Mouse (Mus musculus): ENCODE results near the gene Hsdl2. TPM values are rescaled to one million over a fixed set of nuclear protein-coding genes. Genes with fewer than 3 reads are reported as not detected.

Gene Hsdl2
- polyA plus RNA-seq, 1 experiment from 2014 or later, result 27.8 TPM

GRCm38 (mm10) chr4:59630122-59630521 lies 48.8 kb downstream of the Hsdl2 start:
- Histone ChIP-seq H3K4me3 (no peak overlapping the region), H3K9me3 (no peaks in the 10 kb centered on the region), H3K9ac (no peak overlapping the region), H3K27me3 (no peaks in the 10 kb centered on the region), H3K4me1 (0 out of 2 replicates have a peak, but pooled peaks cover 2% of the 10 kb centered on the region), H3K36me3 (no peaks in the 10 kb centered on the region), H3K4me2 (no peak overlapping the region), H3K27ac (no peak overlapping the region)
- 54% methylated on average over 9 of the region's 9 CpGs for WGBS
- ATAC-seq (ENCODE audit: insufficient number of reproducible peaks, low FRiP score, low TSS enrichment, low read depth), result no peak

- ATAC-seq (ENCODE audit: insufficient number of reproducible peaks, low FRiP score, low TSS enrichment, low read depth), result no peak
- no peak overlapping the region for H3K27ac ChIP-seq
- no peak overlapping the region for H3K4me3 ChIP-seq
- H3K9me3 ChIP-seq, result no peaks in the 10 kb centered on the region
- no peaks in the 10 kb centered on the region for H3K36me3 ChIP-seq
- no peak overlapping the region for H3K4me2 ChIP-seq
- H3K9ac ChIP-seq, result no peak overlapping the region
- 79% methylated on average over 1 of the region's 1 CpGs for WGBS
- no peaks in the 10 kb centered on the region for H3K4me1 ChIP-seq
- no peaks in the 10 kb centered on the region for H3K27me3 ChIP-seq
Observed at GRCm38 (mm10) chr4:59634532-59634931, 53.2 kb downstream of the Hsdl2 start.

- Histone ChIP-seq H3K36me3 (no peaks in the 10 kb centered on the region), H3K27ac (no peak overlapping the region), H3K27me3 (no peaks in the 10 kb centered on the region), H3K4me1 (no peaks in the 10 kb centered on the region), H3K9ac (no peak overlapping the region), H3K4me2 (no peak overlapping the region), H3K9me3 (no peaks in the 10 kb centered on the region), H3K4me3 (no peak overlapping the region)
- no peak for ATAC-seq (ENCODE audit: insufficient number of reproducible peaks, low FRiP score, low TSS enrichment, low read depth)
Observed at GRCm38 (mm10) chr4:59639163-59639562, 57.8 kb downstream of the Hsdl2 start.

GRCm38 (mm10) chr4:59640720-59641119 lies 59.4 kb downstream of the Hsdl2 start:
- H3K36me3 ChIP-seq, result no peaks in the 10 kb centered on the region
- H3K9me3 ChIP-seq, result no peaks in the 10 kb centered on the region
- no peak for ATAC-seq (ENCODE audit: insufficient number of reproducible peaks, low FRiP score, low TSS enrichment, low read depth)
- H3K4me3 ChIP-seq, result no peak overlapping the region
- H3K27ac ChIP-seq, result no peak overlapping the region
- no peaks in the 10 kb centered on the region for H3K27me3 ChIP-seq
- H3K4me1 ChIP-seq, result no peaks in the 10 kb centered on the region
- no peak overlapping the region for H3K4me2 ChIP-seq
- no peak overlapping the region for H3K9ac ChIP-seq
- 82% methylated on average over 2 of the region's 2 CpGs for WGBS

- Histone ChIP-seq H3K9ac (no peak overlapping the region), H3K36me3 (no peaks in the 10 kb centered on the region), H3K27me3 (no peaks in the 10 kb centered on the region), H3K4me2 (no peak overlapping the region), H3K27ac (no peak overlapping the region), H3K4me3 (no peak overlapping the region), H3K9me3 (no peaks in the 10 kb centered on the region), H3K4me1 (no peaks in the 10 kb centered on the region)
- ATAC-seq (ENCODE audit: insufficient number of reproducible peaks, low FRiP score, low TSS enrichment, low read depth), result no peak
- WGBS, result 80% methylated on average over 3 of the region's 3 CpGs
Observed at GRCm38 (mm10) chr4:59642039-59642438, 60.7 kb downstream of the Hsdl2 start.

- H3K9me3 ChIP-seq, result no peaks in the 10 kb centered on the region
- no peaks in the 10 kb centered on the region for H3K4me1 ChIP-seq
- no peak overlapping the region for H3K4me2 ChIP-seq
- H3K27me3 ChIP-seq, result no peaks in the 10 kb centered on the region
- no peaks in the 10 kb centered on the region for H3K36me3 ChIP-seq
- no peak for ATAC-seq (ENCODE audit: insufficient number of reproducible peaks, low FRiP score, low TSS enrichment, low read depth)
- no peak overlapping the region for H3K27ac ChIP-seq
- H3K4me3 ChIP-seq, result no peak overlapping the region
- 65% methylated on average over 2 of the region's 2 CpGs for WGBS
- H3K9ac ChIP-seq, result no peak overlapping the region
Observed at GRCm38 (mm10) chr4:59642657-59643056, 61.3 kb downstream of the Hsdl2 start.

- H3K4me3 ChIP-seq, result no peak overlapping the region
- ATAC-seq (ENCODE audit: insufficient number of reproducible peaks, low FRiP score, low TSS enrichment, low read depth), result no peak
- H3K4me1 ChIP-seq, result no peaks in the 10 kb centered on the region
- H3K9me3 ChIP-seq, result no peaks in the 10 kb centered on the region
- no peaks in the 10 kb centered on the region for H3K36me3 ChIP-seq
- H3K27me3 ChIP-seq, result no peaks in the 10 kb centered on the region
- H3K27ac ChIP-seq, result no peak overlapping the region
- 76% methylated on average over 3 of the region's 3 CpGs for WGBS
- no peak overlapping the region for H3K9ac ChIP-seq
- H3K4me2 ChIP-seq, result no peak overlapping the region
Observed at GRCm38 (mm10) chr4:59644431-59644830, 63.1 kb downstream of the Hsdl2 start.

GRCm38 (mm10) chr4:59644992-59645391 lies 63.6 kb downstream of the Hsdl2 start:
- Histone ChIP-seq H3K27ac (no peak overlapping the region), H3K9ac (no peak overlapping the region), H3K9me3 (no peaks in the 10 kb centered on the region), H3K4me3 (no peak overlapping the region), H3K4me2 (no peak overlapping the region), H3K4me1 (no peaks in the 10 kb centered on the region), H3K27me3 (no peaks in the 10 kb centered on the region), H3K36me3 (no peaks in the 10 kb centered on the region)
- no peak for ATAC-seq (ENCODE audit: insufficient number of reproducible peaks, low FRiP score, low TSS enrichment, low read depth)
- WGBS, result 69% methylated on average over 4 of the region's 4 CpGs

GRCm38 (mm10) chr4:59645610-59646009 lies 64.2 kb downstream of the Hsdl2 start:
- WGBS, result 93% methylated on average over 2 of the region's 2 CpGs
- ATAC-seq (ENCODE audit: insufficient number of reproducible peaks, low FRiP score, low TSS enrichment, low read depth), result no peak
- no peak overlapping the region for H3K4me2 ChIP-seq

GRCm38 (mm10) chr4:59646020-59646696 lies 64.8 kb downstream of the Hsdl2 start:
- H3K9me3 ChIP-seq, result no peaks in the 10 kb centered on the region
- no peak overlapping the region for H3K9ac ChIP-seq
- 86% methylated on average over 10 of the region's 10 CpGs for WGBS
- H3K27me3 ChIP-seq, result no peaks in the 10 kb centered on the region
- no peaks in the 10 kb centered on the region for H3K36me3 ChIP-seq
- no peak overlapping the region for H3K27ac ChIP-seq
- H3K4me3 ChIP-seq, result no peak overlapping the region
- H3K4me2 ChIP-seq, result no peak overlapping the region
- no peak for ATAC-seq (ENCODE audit: insufficient number of reproducible peaks, low FRiP score, low TSS enrichment, low read depth)
- H3K4me1 ChIP-seq, result no peaks in the 10 kb centered on the region

More at GRCm38 (mm10) chr4:59645610-59646009, 64.2 kb downstream of the Hsdl2 start:
- Histone ChIP-seq H3K4me3 (no peak overlapping the region), H3K9me3 (no peaks in the 10 kb centered on the region), H3K27ac (no peak overlapping the region), H3K36me3 (no peaks in the 10 kb centered on the region), H3K27me3 (no peaks in the 10 kb centered on the region), H3K9ac (no peak overlapping the region), H3K4me1 (no peaks in the 10 kb centered on the region)

GRCm38 (mm10) chr4:59649119-59649518 lies 67.8 kb downstream of the Hsdl2 start:
- Histone ChIP-seq H3K4me1 (no peaks in the 10 kb centered on the region), H3K9me3 (no peaks in the 10 kb centered on the region), H3K27me3 (no peaks in the 10 kb centered on the region), H3K36me3 (no peaks in the 10 kb centered on the region), H3K4me3 (no peak overlapping the region), H3K27ac (no peak overlapping the region), H3K9ac (no peak overlapping the region), H3K4me2 (no peak overlapping the region)
- ATAC-seq (ENCODE audit: insufficient number of reproducible peaks, low FRiP score, low TSS enrichment, low read depth), result no peak
- WGBS, result 89% methylated on average over 5 of the region's 5 CpGs

- Histone ChIP-seq H3K4me2 (no peak overlapping the region), H3K9me3 (no peaks in the 10 kb centered on the region), H3K27me3 (no peaks in the 10 kb centered on the region), H3K4me1 (no peaks in the 10 kb centered on the region), H3K4me3 (no peak overlapping the region), H3K27ac (no peak overlapping the region), H3K9ac (no peak overlapping the region), H3K36me3 (no peaks in the 10 kb centered on the region)
- ATAC-seq (ENCODE audit: insufficient number of reproducible peaks, low FRiP score, low TSS enrichment, low read depth), result no peak
- 79% methylated on average over 1 of the region's 1 CpGs for WGBS
Observed at GRCm38 (mm10) chr4:59652166-59652681, 70.9 kb downstream of the Hsdl2 start.
